Mouse (Mus musculus): ENCODE data around the gene Trim71.

- no peak for TF ChIP-seq POLR2A (IDR thresholded peaks at IDR 0.05; ENCODE audit: borderline replicate concordance, low read depth, low read length)
- no peak for TF ChIP-seq CTCF (IDR thresholded peaks at IDR 0.05; ENCODE audit: low read depth, low read length)
These were observed 20.1 kb downstream of the Trim71 start for GRCm38 (mm10) chr9:114543882-114544753.

Data from bone marrow macrophage, adult 2 months (primary cell).